Mouse (Mus musculus): ENCODE measurements at regions not wholly inside any gene's neighbourhood (a gene's known extent, or its start where the extent isn't known, plus 50 kb on each side); places are given as distances from the start of the nearest gene placed in this dataset.

DNA sequence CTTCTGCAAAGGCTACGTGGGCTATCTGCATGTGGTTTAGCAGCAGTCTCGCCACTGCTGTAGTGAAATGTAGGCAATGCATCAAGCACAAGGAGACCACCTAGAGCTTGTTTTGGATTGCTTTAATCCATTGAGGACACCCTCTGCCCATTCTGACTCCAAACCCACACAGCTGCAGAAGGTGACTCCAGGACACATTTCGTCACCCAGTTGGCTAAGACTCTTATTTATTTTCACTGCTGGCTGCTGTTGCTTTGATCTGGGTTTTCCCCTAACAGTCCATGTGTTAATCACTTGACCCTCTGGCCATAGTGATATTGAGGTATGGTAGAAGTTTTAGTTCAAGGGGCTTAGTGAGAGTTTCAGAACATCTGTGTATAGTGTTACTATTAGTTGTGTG lies 179.2 kb upstream of the Gm5148 start:
- H3K36me3 ChIP-seq (ENCODE audit: control insufficient read depth, insufficient read depth, low read length) = no peaks in the 10 kb centered on the region
- WGBS = 36% methylated on average over 3 of the region's 3 CpGs
- no peak overlapping the region for H3K9ac ChIP-seq (ENCODE audit: low read depth, low read length)
- peak; percentile 89 for DNase-seq (ENCODE audit: extremely low read depth, low read depth, low spot score)
- no peaks in the 10 kb centered on the region for H3K79me2 ChIP-seq (ENCODE audit: control insufficient read depth, insufficient read depth, low read length)
- TF ChIP-seq POLR2A (IDR thresholded peaks at IDR 0.05; ENCODE audit: extremely low read depth, insufficient read depth, low read length) = no peak
- no peak for TF ChIP-seq CTCF (IDR thresholded peaks at IDR 0.05; ENCODE audit: low read depth, low read length)
- no peak overlapping the region for H3K27ac ChIP-seq (replicated peaks; ENCODE audit: insufficient read depth, low read depth, low read length)
- H3K27me3 ChIP-seq (ENCODE audit: control insufficient read depth, insufficient read depth, low read length) = no peaks in the 10 kb centered on the region
- H3K4me1 ChIP-seq (ENCODE audit: control insufficient read depth, insufficient read depth, low read length) = peaks cover 17% of the 10 kb centered on the region
- no peak overlapping the region for H3K4me3 ChIP-seq (ENCODE audit: insufficient read depth, low read depth, low read length)

DNA sequence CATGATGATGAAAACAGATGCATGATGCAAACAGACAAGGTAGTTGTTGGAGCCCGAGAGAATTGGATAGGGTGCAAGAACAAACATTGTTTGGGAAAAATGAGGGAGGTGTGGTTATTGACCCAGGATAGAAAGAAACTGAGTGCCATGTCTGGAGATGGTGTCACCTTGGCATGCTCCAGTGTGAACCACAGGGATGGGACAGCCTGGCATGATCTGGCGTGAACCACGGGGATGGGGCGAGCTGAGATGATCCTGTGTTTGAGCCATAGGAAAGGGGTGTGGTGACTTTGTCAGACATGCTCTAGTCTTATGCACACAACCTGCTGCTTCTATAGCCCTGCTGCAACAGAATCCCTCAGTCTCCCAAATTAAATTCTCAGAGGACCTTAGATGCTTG lies 178.7 kb upstream of the Gm5148 start:
- 13% methylated on average over 4 of the region's 4 CpGs for WGBS
- Histone ChIP-seq H3K79me2 (ENCODE audit: control insufficient read depth, insufficient read depth, low read length) (no peaks in the 10 kb centered on the region), H3K27me3 (ENCODE audit: control insufficient read depth, insufficient read depth, low read length) (no peaks in the 10 kb centered on the region)

GRCm38 (mm10) chr3:37897392-37897791 lies 173.1 kb upstream of the Gm5148 start:
- no peaks in the 10 kb centered on the region for H3K4me1 ChIP-seq (ENCODE audit: control insufficient read depth, insufficient read depth, low read length)
- H3K4me3 ChIP-seq (ENCODE audit: insufficient read depth, low read depth, low read length) = no peak overlapping the region
- no peak overlapping the region for H3K9ac ChIP-seq (ENCODE audit: low read depth, low read length)
- no peaks in the 10 kb centered on the region for H3K79me2 ChIP-seq (ENCODE audit: control insufficient read depth, insufficient read depth, low read length)
- H3K27me3 ChIP-seq (ENCODE audit: control insufficient read depth, insufficient read depth, low read length) = no peaks in the 10 kb centered on the region
- no peak overlapping the region for H3K27ac ChIP-seq (replicated peaks; ENCODE audit: insufficient read depth, low read depth, low read length)
- TF ChIP-seq CTCF (IDR thresholded peaks at IDR 0.05; ENCODE audit: low read depth, low read length) = no peak
- TF ChIP-seq POLR2A (IDR thresholded peaks at IDR 0.05; ENCODE audit: extremely low read depth, insufficient read depth, low read length) = no peak
- WGBS = 75% methylated on average over 3 of the region's 3 CpGs
- no peaks in the 10 kb centered on the region for H3K36me3 ChIP-seq (ENCODE audit: control insufficient read depth, insufficient read depth, low read length)
- DNase-seq (ENCODE audit: extremely low read depth, low read depth, low spot score) = no peak

More for the DNA sequence above, 178.7 kb upstream of the Gm5148 start:
- H3K4me3 ChIP-seq (ENCODE audit: insufficient read depth, low read depth, low read length) = no peak overlapping the region
- no peak for TF ChIP-seq POLR2A (IDR thresholded peaks at IDR 0.05; ENCODE audit: extremely low read depth, insufficient read depth, low read length)
- no peak for TF ChIP-seq CTCF (IDR thresholded peaks at IDR 0.05; ENCODE audit: low read depth, low read length)
- H3K36me3 ChIP-seq (ENCODE audit: control insufficient read depth, insufficient read depth, low read length) = no peaks in the 10 kb centered on the region
- no peak overlapping the region for H3K9ac ChIP-seq (ENCODE audit: low read depth, low read length)
- peak; percentile 82 for DNase-seq (ENCODE audit: extremely low read depth, low read depth, low spot score)
- H3K4me1 ChIP-seq (ENCODE audit: control insufficient read depth, insufficient read depth, low read length) = peaks cover 13% of the 10 kb centered on the region
- H3K27ac ChIP-seq (replicated peaks; ENCODE audit: insufficient read depth, low read depth, low read length) = no peak overlapping the region

- Histone ChIP-seq H3K9ac (ENCODE audit: low read depth, low read length) (no peak overlapping the region), H3K27ac (replicated peaks; ENCODE audit: insufficient read depth, low read depth, low read length) (no peak overlapping the region), H3K27me3 (ENCODE audit: control insufficient read depth, insufficient read depth, low read length) (no peaks in the 10 kb centered on the region), H3K4me1 (ENCODE audit: control insufficient read depth, insufficient read depth, low read length) (no peaks in the 10 kb centered on the region), H3K36me3 (ENCODE audit: control insufficient read depth, insufficient read depth, low read length) (no peaks in the 10 kb centered on the region), H3K4me3 (ENCODE audit: insufficient read depth, low read depth, low read length) (no peak overlapping the region), H3K79me2 (ENCODE audit: control insufficient read depth, insufficient read depth, low read length) (no peaks in the 10 kb centered on the region)
- TF ChIP-seq CTCF (IDR thresholded peaks at IDR 0.05; ENCODE audit: low read depth, low read length) (no peak), POLR2A (IDR thresholded peaks at IDR 0.05; ENCODE audit: extremely low read depth, insufficient read depth, low read length) (no peak)
- no peak for DNase-seq (ENCODE audit: extremely low read depth, low read depth, low spot score)
- WGBS = 52% methylated on average over 17 of the region's 17 CpGs
These were observed 172.6 kb upstream of the Gm5148 start for GRCm38 (mm10) chr3:37896821-37897311.

DNA sequence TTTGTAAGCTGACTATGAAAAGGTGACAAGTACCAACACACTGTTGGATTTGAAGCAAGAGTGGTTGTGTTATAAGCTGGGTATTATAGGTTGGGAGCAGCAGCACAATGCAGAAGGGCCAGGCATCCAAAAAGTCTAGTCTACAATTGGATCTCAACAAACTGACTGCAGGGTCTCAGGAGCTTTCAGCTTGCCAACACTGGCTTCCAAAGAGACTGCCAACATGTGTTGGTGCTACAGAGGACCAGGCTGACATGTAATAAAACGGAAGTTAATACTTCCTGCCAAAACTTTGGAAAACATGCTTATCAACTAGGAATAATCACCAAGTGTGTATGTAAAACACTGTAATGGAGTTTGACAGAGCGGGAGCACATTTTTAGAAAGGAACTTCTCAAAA lies 170.3 kb upstream of the Gm5148 start:
- no peak for TF ChIP-seq POLR2A (IDR thresholded peaks at IDR 0.05; ENCODE audit: extremely low read depth, insufficient read depth, low read length)
- no peak for TF ChIP-seq CTCF (IDR thresholded peaks at IDR 0.05; ENCODE audit: low read depth, low read length)
- DNase-seq (ENCODE audit: extremely low read depth, low read depth, low spot score) = no peak
- Histone ChIP-seq H3K27ac (replicated peaks; ENCODE audit: insufficient read depth, low read depth, low read length) (no peak overlapping the region), H3K4me3 (ENCODE audit: insufficient read depth, low read depth, low read length) (no peak overlapping the region), H3K79me2 (ENCODE audit: control insufficient read depth, insufficient read depth, low read length) (no peaks in the 10 kb centered on the region), H3K4me1 (ENCODE audit: control insufficient read depth, insufficient read depth, low read length) (no peaks in the 10 kb centered on the region), H3K27me3 (ENCODE audit: control insufficient read depth, insufficient read depth, low read length) (no peaks in the 10 kb centered on the region), H3K9ac (ENCODE audit: low read depth, low read length) (no peak overlapping the region), H3K36me3 (ENCODE audit: control insufficient read depth, insufficient read depth, low read length) (no peaks in the 10 kb centered on the region)
- 81% methylated on average over 2 of the region's 2 CpGs for WGBS

- H3K36me3 ChIP-seq (ENCODE audit: control insufficient read depth, insufficient read depth, low read length) = no peaks in the 10 kb centered on the region
- no peak for TF ChIP-seq CTCF (IDR thresholded peaks at IDR 0.05; ENCODE audit: low read depth, low read length)
- no peak for TF ChIP-seq POLR2A (IDR thresholded peaks at IDR 0.05; ENCODE audit: extremely low read depth, insufficient read depth, low read length)
- no peak overlapping the region for H3K9ac ChIP-seq (ENCODE audit: low read depth, low read length)
- H3K4me1 ChIP-seq (ENCODE audit: control insufficient read depth, insufficient read depth, low read length) = peaks cover 13% of the 10 kb centered on the region
- DNase-seq (ENCODE audit: extremely low read depth, low read depth, low spot score) = no peak
- no peak overlapping the region for H3K4me3 ChIP-seq (ENCODE audit: insufficient read depth, low read depth, low read length)
- H3K79me2 ChIP-seq (ENCODE audit: control insufficient read depth, insufficient read depth, low read length) = no peaks in the 10 kb centered on the region
- no peak overlapping the region for H3K27ac ChIP-seq (replicated peaks; ENCODE audit: insufficient read depth, low read depth, low read length)
- 100% methylated on average over 1 of the region's 1 CpGs for WGBS
- H3K27me3 ChIP-seq (ENCODE audit: control insufficient read depth, insufficient read depth, low read length) = no peaks in the 10 kb centered on the region
These were observed 165.9 kb upstream of the Gm5148 start for GRCm38 (mm10) chr3:37890202-37890601.
